Mouse (Mus musculus): ENCODE data around the gene Trim71. TPM values are rescaled to one million over a fixed set of nuclear protein-coding genes. Genes with fewer than 3 reads are reported as not detected.

The Trim71 gene
- total RNA-seq, 2 experiments from 2014 or later = 0.50 to 0.69 TPM

GRCm38 (mm10) chr9:114487481-114488258, 76.5 kb downstream of the Trim71 start:
- no peak for DNase-seq (ENCODE audit: low spot score in 2 of 2)

DNA sequence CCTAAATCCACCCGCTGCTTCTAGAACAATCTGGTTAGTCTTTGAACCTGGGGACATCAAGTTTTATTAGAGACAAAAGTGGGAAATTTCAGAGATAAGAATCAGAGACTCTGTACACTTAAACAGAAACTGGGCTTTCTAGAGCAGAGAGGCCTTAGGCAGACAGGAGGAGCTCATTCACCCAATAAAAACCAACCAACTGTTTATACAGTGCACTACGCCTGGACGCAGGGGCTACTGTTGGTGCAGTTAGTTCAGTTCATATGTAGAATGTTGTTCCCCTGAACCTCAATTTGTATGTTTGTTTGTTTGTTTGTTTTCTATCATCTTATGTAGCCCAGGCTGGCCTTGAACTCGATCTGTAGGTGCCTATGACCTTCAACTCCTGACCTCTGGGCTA, 77.4 kb downstream of the Trim71 start:
- no peak for DNase-seq (ENCODE audit: low spot score in 2 of 2)

DNA sequence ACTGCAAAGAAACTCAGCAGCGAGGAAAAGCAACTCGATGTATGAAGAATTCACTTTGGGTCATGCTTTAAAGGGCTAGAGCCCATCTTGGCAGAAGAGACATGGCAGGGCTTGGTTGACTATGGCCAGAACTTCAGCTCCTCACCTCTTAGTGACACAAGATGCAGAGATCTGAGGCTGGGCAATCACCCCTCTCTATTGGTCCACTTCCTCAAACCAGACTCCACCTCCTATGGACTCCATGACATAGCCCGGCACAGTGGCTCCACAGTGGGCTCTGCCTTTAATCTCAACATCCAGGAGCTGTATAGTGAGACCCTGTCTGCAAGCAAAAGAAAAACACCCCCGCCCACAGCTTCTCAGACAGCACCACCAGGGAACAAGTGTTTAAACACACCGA, 79.4 kb downstream of the Trim71 start:
- DNase-seq (ENCODE audit: low spot score in 2 of 2) = no peak

DNA sequence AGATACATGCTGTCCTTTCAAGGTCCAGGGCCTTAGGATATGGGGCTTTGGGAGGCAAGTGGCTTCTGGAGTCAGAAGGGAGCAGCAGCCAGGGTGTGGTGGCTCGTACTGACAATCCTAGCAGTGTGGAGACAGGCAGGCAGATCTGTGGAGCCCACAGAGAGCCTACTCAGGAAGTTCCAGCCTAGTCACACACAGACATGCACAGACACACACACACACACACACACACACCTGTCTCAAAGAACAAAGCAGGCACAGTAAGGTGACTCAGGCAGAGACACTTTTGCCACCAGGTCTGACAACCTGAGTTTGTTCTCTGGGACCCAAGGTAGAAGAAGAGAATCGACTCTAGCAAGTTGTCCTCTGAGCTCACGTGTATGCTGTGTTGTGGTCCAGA, 83.2 kb downstream of the Trim71 start:
- no peak for DNase-seq (ENCODE audit: low spot score in 2 of 2)

- no peak for DNase-seq (ENCODE audit: low spot score in 2 of 2)
Measured at GRCm38 (mm10) chr9:114477019-114477418, 87.2 kb downstream of the Trim71 start.

DNA sequence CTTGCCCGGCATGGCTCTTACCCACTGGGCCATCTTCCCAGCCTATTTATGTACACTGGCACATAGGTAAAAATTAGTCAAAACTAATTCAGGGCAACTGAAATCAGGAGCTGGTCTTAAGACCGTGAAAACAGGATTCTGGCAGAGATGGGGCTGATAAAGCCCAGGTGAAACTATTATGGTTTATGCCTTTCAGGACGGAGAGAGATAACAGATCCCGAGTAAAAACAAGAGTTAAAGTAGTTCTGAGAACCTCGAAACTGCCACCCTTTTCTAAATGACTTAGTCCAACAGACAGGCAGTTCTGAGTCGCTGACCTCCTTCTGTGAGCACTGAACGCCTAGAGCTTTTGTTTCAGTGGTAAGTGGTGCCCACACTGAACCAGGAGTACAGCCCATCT, 92.3 kb downstream of the Trim71 start:
- no peak for DNase-seq (ENCODE audit: low spot score in 2 of 2)

GRCm38 (mm10) chr9:114468701-114469100, 95.5 kb downstream of the Trim71 start:
- DNase-seq (ENCODE audit: low spot score in 2 of 2) = no peak

DNA sequence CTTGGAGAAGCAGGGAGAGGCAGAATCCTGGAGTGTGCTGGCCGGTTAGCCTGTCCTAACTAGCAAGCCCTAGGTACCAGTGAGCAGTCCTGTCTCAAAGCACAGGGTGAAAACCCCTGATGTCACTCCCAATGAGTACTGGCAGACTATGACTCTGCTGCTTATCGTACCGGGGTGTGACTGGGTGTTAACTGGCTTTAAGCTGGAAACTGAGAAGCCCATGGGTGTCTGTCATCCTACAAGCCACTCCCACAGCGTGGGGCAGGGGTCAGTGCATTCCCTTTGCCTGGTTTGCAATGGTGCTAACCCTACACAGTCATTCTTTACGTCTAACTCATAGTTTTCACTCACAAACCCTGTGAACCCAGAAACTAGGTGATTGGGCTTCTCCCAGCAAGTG, 96.0 kb downstream of the Trim71 start:
- DNase-seq (ENCODE audit: low spot score in 2 of 2) = no peak

DNA sequence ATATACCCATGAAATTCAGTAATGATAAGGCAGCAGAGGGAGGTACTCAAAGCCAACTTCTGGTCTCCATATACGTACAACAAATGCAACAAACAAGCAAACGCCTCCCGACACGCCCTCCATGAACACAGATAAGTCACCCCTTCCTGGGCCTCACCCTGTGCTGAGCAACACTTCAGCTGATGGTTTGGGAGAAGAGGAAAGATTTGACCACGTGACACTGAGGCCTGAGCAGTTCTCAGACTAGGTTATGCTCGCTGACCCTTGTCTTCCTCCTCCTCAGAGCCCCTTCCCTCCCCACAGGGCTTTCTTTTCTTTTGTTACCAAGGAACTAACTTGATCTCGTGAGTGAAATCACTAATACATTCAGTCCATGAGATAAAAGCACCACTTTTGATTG, 97.3 kb downstream of the Trim71 start:
- no peak for DNase-seq (ENCODE audit: low spot score in 2 of 2)

- no peak for DNase-seq (ENCODE audit: low spot score in 2 of 2)
Measured at GRCm38 (mm10) chr9:114465442-114465841, 98.7 kb downstream of the Trim71 start.

GRCm38 (mm10) chr9:114462569-114462968, 101.6 kb downstream of the Trim71 start:
- DNase-seq (ENCODE audit: low spot score in 2 of 2) = no peak

GRCm38 (mm10) chr9:114458436-114458835, 105.7 kb downstream of the Trim71 start:
- DNase-seq (ENCODE audit: low spot score in 2 of 2) = no peak

Other genes with a start within 250 kb of the Trim71 start
- gene Bcl2a1c, start 234.2 kb downstream of the Trim71 start, total RNA-seq (2021) = not detected
- gene Crtap, start 173.7 kb downstream of the Trim71 start, total RNA-seq (2021) = 10 to 100 TPM in 1 of 2 experiments, 1 to 10 TPM in 1; 7.9 to 10.3 TPM
- gene Glb1, start 163.3 kb downstream of the Trim71 start, total RNA-seq (2021) = 10 to 100 TPM; 25.2 to 27.6 TPM
- gene Tmppe, start 163.3 kb downstream of the Trim71 start, total RNA-seq (2021) = 1 to 10 TPM; 8.9 to 9.4 TPM
- not detected for gene Ccr4, start 59.5 kb downstream of the Trim71 start, total RNA-seq (2021)
- not detected for gene C130032M10Rik, start 48.7 kb downstream of the Trim71 start, total RNA-seq (2021)
- 10 to 100 TPM; 43.8 to 58.2 TPM for gene Cnot10, start 75.8 kb upstream of the Trim71 start, total RNA-seq (2021)
- gene Dync1li1, start 124.4 kb upstream of the Trim71 start, total RNA-seq (2021) = 100 to 1,000 TPM in 1 of 2 experiments, 10 to 100 TPM in 1; 98.6 to 107 TPM
- gene Cmtm6, start 166.7 kb upstream of the Trim71 start, total RNA-seq (2021) = 10 to 100 TPM; 25.9 to 28.1 TPM
- 1 to 10 TPM; 7.4 to 8.3 TPM for gene Cmtm7, start 217.5 kb upstream of the Trim71 start, total RNA-seq (2021)